Mouse (Mus musculus): Measurements from ENCODE around the gene Smpd3.

- no peak for TF ChIP-seq CTCF (IDR thresholded peaks at IDR 0.05; ENCODE audit: borderline replicate concordance, control insufficient read depth, extremely low read depth, insufficient read depth, low read length, poor library complexity)
- no peak for TF ChIP-seq POLR2A (IDR thresholded peaks at IDR 0.05; ENCODE audit: control insufficient read depth, extremely low read depth, insufficient read depth, low read length, poor library complexity)
These were observed 103.1 kb downstream of the Smpd3 start for GRCm38 (mm10) chr8:106234567-106235261.
